Mouse (Mus musculus) cortical plate, adult 2 months (tissue): ENCODE data around the gene Palld. TPM values are rescaled to one million over a fixed set of nuclear protein-coding genes. Genes with fewer than 3 reads are reported as not detected.

Experiments
- H3K27ac ChIP-seq: fragments of 200-500 bp; 2 replicates; pipeline ENCODE4 v1.5.1; 2012; ENCODE audit warnings: low read length, control low read depth, inconsistent platforms; ENCODE audit not compliant: insufficient read depth
- H3K4me1 ChIP-seq: fragments of 200-500 bp; 2 replicates; pipeline ENCODE4 v1.6.1; 2011; ENCODE audit warnings: low read length; ENCODE audit not compliant: control insufficient read depth, insufficient read depth
- H3K4me3 ChIP-seq: fragments of 200-500 bp; 2 replicates; pipeline ENCODE4 v1.5.1; 2011; ENCODE audit warnings: mild to moderate bottlenecking, low read length, control low read depth; ENCODE audit not compliant: insufficient read depth
- CTCF ChIP-seq: fragments of 200-500 bp; IDR thresholded peaks from 2 replicates; pipeline ENCODE4 v1.5.1; 2011; ENCODE audit warnings: mild to moderate bottlenecking, control low read depth, low read length; ENCODE audit not compliant: insufficient read depth; ENCODE audit errors: extremely low read depth
- POLR2A ChIP-seq: fragments of 200-500 bp; IDR thresholded peaks from 2 replicates; pipeline ENCODE4 v1.6.1; 2011; ENCODE audit warnings: mild to moderate bottlenecking, low read length, control low read depth; ENCODE audit not compliant: insufficient read depth; ENCODE audit errors: extremely low read depth
- polyA plus RNA-seq: library from polyadenylated mRNA; depleted of rRNA; stranded (reverse); fragments of >200 nt; gene quantifications from 2 replicates; pipeline ENCODE4 v1.2.3, GENCODE M21; 2012; rRNA removed

Palld gene
- polyA plus RNA-seq = 3.5 TPM in 2 replicates

GRCm38 (mm10) chr8:61902521-61902920 lies at the start of gene Palld:
Gene Palld, minus strand, starts transcription at chr8:61902690.
- Histone ChIP-seq H3K4me3 (no peak within 1 kb of the TSS), H3K4me1 (no peaks in the 10 kb centered on the region), H3K27ac (no peak within 1 kb of the TSS)
- TF ChIP-seq CTCF = no peak
- TF ChIP-seq POLR2A = no peak

- Histone ChIP-seq H3K4me1 (no peaks in the 10 kb centered on the region), H3K4me3 (no peak overlapping the region), H3K27ac (no peak overlapping the region)
- TF ChIP-seq POLR2A (no peak), CTCF (no peak)
Measured at GRCm38 (mm10) chr8:61937576-61937975, 35.1 kb upstream of the Palld start.

GRCm38 (mm10) chr8:61933243-61933642 lies 30.8 kb upstream of the Palld start:
- no peak overlapping the region for H3K4me3 ChIP-seq
- H3K4me1 ChIP-seq = no peaks in the 10 kb centered on the region
- H3K27ac ChIP-seq = no peak overlapping the region
- TF ChIP-seq CTCF (no peak), POLR2A (no peak)

- peak within 1 kb of the TSS; percentile 97 for H3K4me3 ChIP-seq
- H3K27ac ChIP-seq = peak within 1 kb of the TSS; percentile 86; the same call in 1 of the 2 replicates
- TF ChIP-seq POLR2A = no peak
- TF ChIP-seq CTCF = no peak
- H3K4me1 ChIP-seq = no peaks in the 10 kb centered on the region
Measured at GRCm38 (mm10) chr8:61927777-61928494, 25.4 kb upstream of the Palld start, which contains the start of gene Ddx60. Gene Ddx60, plus strand, starts transcription at chr8:61928087.

- no peak for TF ChIP-seq CTCF
- Histone ChIP-seq H3K4me1 (no peaks in the 10 kb centered on the region), H3K27ac (no peak overlapping the region), H3K4me3 (no peak overlapping the region)
Measured at GRCm38 (mm10) chr8:61924518-61924917, 22.0 kb upstream of the Palld start.

GRCm38 (mm10) chr8:61921454-61922054 lies 19.1 kb upstream of the Palld start:
- TF ChIP-seq POLR2A (no peak), CTCF (no peak)
- no peak overlapping the region for H3K4me3 ChIP-seq
- H3K4me1 ChIP-seq = no peaks in the 10 kb centered on the region
- H3K27ac ChIP-seq = no peak overlapping the region

GRCm38 (mm10) chr8:61920389-61920788 lies 17.9 kb upstream of the Palld start:
- Histone ChIP-seq H3K4me1 (no peaks in the 10 kb centered on the region), H3K27ac (no peak overlapping the region), H3K4me3 (no peak overlapping the region)
- TF ChIP-seq CTCF (no peak), POLR2A (no peak)

- TF ChIP-seq CTCF (no peak), POLR2A (no peak)
- no peak overlapping the region for H3K27ac ChIP-seq
Measured at GRCm38 (mm10) chr8:61919145-61919788, 16.8 kb upstream of the Palld start.

GRCm38 (mm10) chr8:61917287-61917686 lies 14.8 kb upstream of the Palld start:
- TF ChIP-seq CTCF (no peak), POLR2A (no peak)
- Histone ChIP-seq H3K4me1 (no peaks in the 10 kb centered on the region), H3K27ac (no peak overlapping the region), H3K4me3 (no peak overlapping the region)

More at GRCm38 (mm10) chr8:61919145-61919788, 16.8 kb upstream of the Palld start:
- Histone ChIP-seq H3K4me3 (no peak overlapping the region), H3K4me1 (no peaks in the 10 kb centered on the region)

- Histone ChIP-seq H3K4me1 (no peaks in the 10 kb centered on the region), H3K4me3 (no peak overlapping the region), H3K27ac (no peak overlapping the region)
- no peak for TF ChIP-seq POLR2A
- no peak for TF ChIP-seq CTCF
Measured at GRCm38 (mm10) chr8:61913957-61914356, 11.5 kb upstream of the Palld start.

GRCm38 (mm10) chr8:61912817-61913216 lies 10.3 kb upstream of the Palld start:
- no peak overlapping the region for H3K27ac ChIP-seq
- H3K4me1 ChIP-seq = no peaks in the 10 kb centered on the region
- TF ChIP-seq CTCF = no peak
- no peak overlapping the region for H3K4me3 ChIP-seq
